Mouse (Mus musculus) kidney, embryonic 15.5 days (tissue): Measurements from ENCODE around the gene Oser1. TPM values are rescaled to one million over a fixed set of nuclear protein-coding genes. Genes with fewer than 3 reads are reported as not detected.

Experiments used
- ATAC-seq: fragments of 200-750 bp; cut with Nextera tagmentation; replicated peaks from 2 replicates; pipeline ENCODE4 v1.8.0; 2017; ENCODE audit warnings: moderate TSS enrichment; ENCODE audit not compliant: low FRiP score
- H3K27ac ChIP-seq: fragments of 300-500 bp; sonication (generic); 2 replicates; pipeline ENCODE4 v1.5.1; 2015; ENCODE audit warnings: mild to moderate bottlenecking, inconsistent platforms
- H3K27me3 ChIP-seq: fragments of 300-500 bp; sonication (generic); 2 replicates; pipeline ENCODE4 v1.6.1; 2015; ENCODE audit warnings: inconsistent platforms
- H3K36me3 ChIP-seq: fragments of 300-500 bp; sonication (generic); 2 replicates; pipeline ENCODE4 v1.6.1; 2015; ENCODE audit warnings: inconsistent platforms
- H3K4me1 ChIP-seq: fragments of 300-500 bp; sonication (generic); 2 replicates; pipeline ENCODE4 v1.6.1; 2015; ENCODE audit warnings: inconsistent platforms
- H3K4me2 ChIP-seq: fragments of 300-500 bp; sonication (generic); 2 replicates; pipeline ENCODE4 v1.6.1; 2015; ENCODE audit warnings: moderate library complexity, mild to moderate bottlenecking, inconsistent platforms
- H3K4me3 ChIP-seq: fragments of 300-500 bp; sonication (generic); replicated peaks from 2 replicates; pipeline ENCODE4 v1.5.1; 2015; ENCODE audit warnings: mild to moderate bottlenecking, inconsistent platforms
- H3K9ac ChIP-seq: fragments of 300-500 bp; sonication (generic); 2 replicates; pipeline ENCODE4 v1.6.1; 2015; ENCODE audit warnings: mild to moderate bottlenecking, inconsistent platforms
- H3K9me3 ChIP-seq: fragments of 300-500 bp; sonication (generic); replicated peaks from 2 replicates; pipeline ENCODE4 v1.6.1; 2016; ENCODE audit warnings: inconsistent platforms
- WGBS: fragments of 180-500 bp; shearing (Covaris S2); methylation state at CpG from one replicate; pipeline ENCODE4 v1.1.7; 2015; ENCODE audit warnings: mixed read lengths; 5-methylcytosine and 5-hydroxymethylcytosine counted together
- polyA plus RNA-seq: library from polyadenylated mRNA; unstranded; fragments of >200 nt; fragmentation: Nextera tagmentation; extraction: Ambion mirVana; gene quantifications from 2 replicates; pipeline ENCODE4 v1.2.1, GENCODE M21; 2015

Gene Oser1
- polyA plus RNA-seq = 87.0 and 87.3 TPM in 2 replicates

- peaks cover 11% of the 10 kb centered on the region for H3K4me1 ChIP-seq
- 88% methylated on average over 6 of the region's 6 CpGs for WGBS
- no peak within 1 kb of the TSS for H3K9ac ChIP-seq
- peaks cover 6% of the 10 kb centered on the region; the same call in 1 of the 2 replicates for H3K36me3 ChIP-seq
- no peaks in the 10 kb centered on the region for H3K9me3 ChIP-seq
- ATAC-seq = no peak
- H3K27me3 ChIP-seq = no peaks in the 10 kb centered on the region
- H3K4me3 ChIP-seq = no peak within 1 kb of the TSS
- H3K27ac ChIP-seq = no peak within 1 kb of the TSS
- no peak within 1 kb of the TSS for H3K4me2 ChIP-seq
Measured at GRCm38 (mm10) chr2:163424597-163424996, at the start of gene Oser1. Gene Oser1 (minus strand): TSS chr2:163424697.

- H3K27ac ChIP-seq = peak within 1 kb of the TSS; percentile 66
- H3K9ac ChIP-seq = peak within 1 kb of the TSS; percentile 75
- H3K4me1 ChIP-seq = peaks cover 9% of the 10 kb centered on the region
- H3K36me3 ChIP-seq = peaks cover 23% of the 10 kb centered on the region
- H3K9me3 ChIP-seq = no peaks in the 10 kb centered on the region
- H3K4me3 ChIP-seq = peak within 1 kb of the TSS; percentile 95
- peak; percentile 95 for ATAC-seq
- H3K4me2 ChIP-seq = peak within 1 kb of the TSS; percentile 86
- 0% methylated on average over 30 of the region's 30 CpGs for WGBS
- H3K27me3 ChIP-seq = no peaks in the 10 kb centered on the region
Measured at GRCm38 (mm10) chr2:163472466-163472851, 48.0 kb upstream of the Oser1 start, which contains the start of gene Fitm2. Gene Fitm2 (minus strand): TSS chr2:163472629.

DNA sequence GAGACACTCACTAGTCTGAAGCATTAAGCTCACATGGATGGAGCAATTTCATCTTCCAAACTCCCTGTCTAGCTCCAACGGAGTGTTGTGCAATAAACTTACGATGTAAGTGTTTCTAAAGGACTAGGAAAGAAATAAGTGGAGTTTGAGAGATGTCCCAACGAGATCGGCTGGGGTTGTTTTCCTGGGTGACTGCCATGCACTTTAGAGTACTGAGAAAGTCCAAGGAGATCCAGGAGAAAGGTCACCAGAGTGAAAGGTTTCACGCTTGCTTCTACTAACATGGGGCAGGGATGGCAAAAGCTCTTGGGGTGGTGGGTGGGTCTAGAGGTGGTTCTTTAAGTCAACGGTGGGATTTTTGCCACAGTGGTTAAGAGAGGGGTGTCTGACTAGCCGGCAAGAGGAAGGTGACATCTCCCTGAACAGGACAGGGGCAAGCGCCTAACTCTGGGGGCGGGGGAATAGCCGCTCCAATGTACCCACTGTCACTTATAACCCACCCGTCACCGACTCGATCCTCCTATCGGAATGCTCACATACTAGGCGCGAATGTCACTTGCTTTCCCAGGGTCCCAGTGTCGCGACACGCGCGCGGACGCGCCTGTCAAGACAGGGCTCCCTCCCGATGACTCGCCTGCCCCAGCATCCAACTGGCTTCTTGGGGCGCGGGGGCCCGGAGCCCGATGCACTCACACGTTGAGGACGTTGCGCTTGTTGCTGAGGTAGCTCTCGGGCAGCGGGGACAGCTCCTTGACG lies 47.4 kb upstream of the Oser1 start:
- Histone ChIP-seq H3K9me3 (no peaks in the 10 kb centered on the region), H3K4me2 (peak overlapping the region; percentile 86), H3K4me1 (peaks cover 9% of the 10 kb centered on the region), H3K9ac (peak overlapping the region; percentile 75), H3K27me3 (no peaks in the 10 kb centered on the region), H3K4me3 (peak overlapping the region; percentile 95), H3K27ac (peak overlapping the region; percentile 66), H3K36me3 (peaks cover 26% of the 10 kb centered on the region)
- peak; percentile 83 for ATAC-seq
- WGBS = 4% methylated on average over 36 of the region's 36 CpGs

- H3K9me3 ChIP-seq = no peaks in the 10 kb centered on the region
- H3K4me3 ChIP-seq = peak overlapping the region; percentile 95
Measured at GRCm38 (mm10) chr2:163471136-163471535, 46.6 kb upstream of the Oser1 start.

DNA sequence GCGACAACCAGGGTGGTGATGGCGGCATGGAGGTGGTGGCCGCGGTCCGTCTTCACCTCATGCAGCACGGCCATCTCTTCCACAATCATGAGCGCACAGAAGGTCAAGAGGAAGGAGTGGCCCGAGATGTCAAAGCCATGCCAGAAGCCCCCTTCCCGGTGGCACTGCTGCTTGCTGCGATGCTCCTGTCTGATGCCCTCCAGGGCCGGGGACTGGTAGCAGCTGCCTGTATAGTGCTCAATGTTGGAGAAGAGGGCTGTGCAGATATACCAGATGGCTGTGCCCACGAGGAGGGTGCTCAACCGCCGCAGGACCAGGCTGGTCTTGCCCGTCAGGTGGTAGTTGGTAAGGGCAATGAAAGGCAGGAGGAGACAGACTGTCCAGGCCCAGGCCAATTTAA lies 45.2 kb upstream of the Oser1 start:
- Histone ChIP-seq H3K4me1 (peaks cover 9% of the 10 kb centered on the region), H3K36me3 (peaks cover 26% of the 10 kb centered on the region), H3K4me2 (no peak overlapping the region), H3K27me3 (no peaks in the 10 kb centered on the region), H3K4me3 (no peak overlapping the region), H3K27ac (no peak overlapping the region), H3K9me3 (no peaks in the 10 kb centered on the region), H3K9ac (no peak overlapping the region)
- 94% methylated on average over 15 of the region's 15 CpGs for WGBS
- ATAC-seq = no peak

More at GRCm38 (mm10) chr2:163471136-163471535, 46.6 kb upstream of the Oser1 start:
- Histone ChIP-seq H3K36me3 (peaks cover 26% of the 10 kb centered on the region), H3K4me2 (peak overlapping the region; percentile 86), H3K4me1 (peaks cover 9% of the 10 kb centered on the region), H3K27me3 (no peaks in the 10 kb centered on the region), H3K27ac (no peak overlapping the region), H3K9ac (no peak overlapping the region)
- 82% methylated on average over 3 of the region's 3 CpGs for WGBS
- ATAC-seq = no peak

DNA sequence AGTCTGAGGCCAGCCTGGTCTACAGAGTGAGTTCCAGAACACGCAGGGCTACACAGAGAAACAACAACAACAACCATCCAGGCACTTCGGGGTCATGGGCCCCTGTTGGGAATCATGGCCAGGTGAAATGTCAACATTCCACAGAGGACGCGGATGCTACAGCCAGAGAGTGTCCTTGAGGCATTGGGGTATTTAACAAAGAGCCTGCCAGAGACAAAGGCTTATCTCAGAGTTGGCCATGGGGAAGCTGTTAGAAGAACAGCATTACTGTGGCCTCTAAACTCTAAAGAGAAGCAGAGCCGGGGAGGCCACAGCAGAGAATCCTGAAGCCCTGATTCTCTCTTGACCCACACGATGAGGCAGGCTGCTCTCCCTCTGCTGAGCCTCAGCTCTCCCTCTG lies 44.4 kb upstream of the Oser1 start:
- 96% methylated on average over 6 of the region's 6 CpGs for WGBS
- H3K27ac ChIP-seq = no peak overlapping the region
- H3K9ac ChIP-seq = no peak overlapping the region
- H3K4me1 ChIP-seq = peaks cover 9% of the 10 kb centered on the region
- ATAC-seq = no peak
- no peaks in the 10 kb centered on the region for H3K27me3 ChIP-seq
- no peak overlapping the region for H3K4me2 ChIP-seq
- no peaks in the 10 kb centered on the region for H3K9me3 ChIP-seq
- no peak overlapping the region for H3K4me3 ChIP-seq
- peaks cover 26% of the 10 kb centered on the region for H3K36me3 ChIP-seq

DNA sequence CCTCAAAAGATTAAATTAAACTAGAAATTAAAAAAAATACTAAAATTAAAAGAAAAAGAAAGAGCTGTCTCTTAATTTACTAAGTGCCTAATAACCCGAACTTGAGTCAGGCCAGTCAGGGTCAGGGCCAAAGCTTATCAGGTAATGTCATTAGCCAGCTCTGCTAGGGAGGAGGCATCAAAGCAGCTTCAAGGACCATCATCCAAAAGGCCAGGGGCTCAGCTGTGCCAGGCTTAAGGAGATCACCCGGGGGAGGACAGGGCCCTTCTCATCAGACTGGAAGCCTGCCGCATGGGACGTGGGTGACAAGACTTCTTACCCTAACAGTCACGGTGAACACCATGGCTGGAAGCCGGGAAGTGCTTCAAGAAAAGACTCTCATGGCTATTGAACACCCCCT lies 43.1 kb upstream of the Oser1 start:
- Histone ChIP-seq H3K9ac (no peak overlapping the region), H3K36me3 (peaks cover 26% of the 10 kb centered on the region), H3K4me3 (no peak overlapping the region), H3K9me3 (no peaks in the 10 kb centered on the region), H3K4me1 (peaks cover 9% of the 10 kb centered on the region), H3K4me2 (no peak overlapping the region), H3K27me3 (no peaks in the 10 kb centered on the region), H3K27ac (no peak overlapping the region)
- WGBS = 85% methylated on average over 6 of the region's 6 CpGs
- ATAC-seq = no peak

DNA sequence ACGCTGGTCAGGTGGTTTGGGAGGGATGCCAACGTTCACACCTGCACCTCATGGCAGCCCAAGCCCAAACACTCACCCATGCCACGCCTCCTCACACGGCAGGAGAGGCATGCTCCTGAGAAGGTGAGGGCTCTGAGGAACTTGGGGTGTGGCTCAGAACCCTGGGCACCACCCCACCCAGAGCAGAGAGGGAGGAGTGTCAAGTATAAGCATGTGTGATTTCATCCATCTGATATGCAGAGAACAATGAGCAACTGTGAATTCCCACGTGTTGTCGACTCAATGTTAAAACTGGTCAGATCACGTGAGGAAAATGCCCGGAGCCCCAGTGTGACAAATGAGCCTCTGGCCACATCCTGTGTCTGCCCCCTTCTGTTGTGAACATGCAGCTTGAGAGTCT lies 42.3 kb upstream of the Oser1 start:
- Histone ChIP-seq H3K36me3 (peaks cover 26% of the 10 kb centered on the region), H3K9me3 (no peaks in the 10 kb centered on the region), H3K4me1 (peaks cover 8% of the 10 kb centered on the region), H3K4me3 (no peak overlapping the region), H3K4me2 (no peak overlapping the region), H3K9ac (no peak overlapping the region), H3K27me3 (no peaks in the 10 kb centered on the region), H3K27ac (no peak overlapping the region)
- 78% methylated on average over 8 of the region's 8 CpGs for WGBS
- ATAC-seq = no peak

DNA sequence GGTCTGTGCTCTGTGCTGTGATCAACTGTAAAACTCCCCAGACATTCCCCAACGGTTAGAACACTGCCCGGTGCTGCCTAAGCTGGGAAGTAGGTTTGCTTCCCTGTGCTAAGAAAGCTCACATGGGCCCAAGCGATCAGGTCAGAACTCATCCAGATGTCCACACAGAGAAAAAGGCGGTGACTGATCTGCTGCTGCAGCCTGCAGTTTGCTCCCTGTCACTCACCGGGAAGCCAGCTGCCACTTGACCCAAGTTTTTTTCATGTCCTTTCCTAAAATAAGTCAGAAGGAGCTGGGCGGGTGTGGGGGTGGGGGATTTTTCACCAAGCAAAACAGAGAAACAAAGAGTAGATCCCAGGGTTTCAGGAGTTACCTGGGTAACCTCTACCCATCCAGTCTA lies 40.1 kb upstream of the Oser1 start:
- Histone ChIP-seq H3K4me2 (no peak overlapping the region), H3K9me3 (no peaks in the 10 kb centered on the region), H3K36me3 (peaks cover 23% of the 10 kb centered on the region), H3K4me1 (no peaks in the 10 kb centered on the region), H3K27me3 (peaks cover 3% of the 10 kb centered on the region), H3K9ac (no peak overlapping the region), H3K27ac (no peak overlapping the region), H3K4me3 (no peak overlapping the region)
- ATAC-seq = no peak
- 65% methylated on average over 6 of the region's 6 CpGs for WGBS

- ATAC-seq = no peak
- Histone ChIP-seq H3K4me1 (no peaks in the 10 kb centered on the region), H3K36me3 (peaks cover 17% of the 10 kb centered on the region), H3K27me3 (peaks cover 8% of the 10 kb centered on the region), H3K4me2 (no peak overlapping the region), H3K27ac (no peak overlapping the region), H3K4me3 (no peak overlapping the region), H3K9me3 (no peaks in the 10 kb centered on the region), H3K9ac (no peak overlapping the region)
- WGBS = 73% methylated on average over 4 of the region's 4 CpGs
Measured at GRCm38 (mm10) chr2:163463998-163464397, 39.5 kb upstream of the Oser1 start.

DNA sequence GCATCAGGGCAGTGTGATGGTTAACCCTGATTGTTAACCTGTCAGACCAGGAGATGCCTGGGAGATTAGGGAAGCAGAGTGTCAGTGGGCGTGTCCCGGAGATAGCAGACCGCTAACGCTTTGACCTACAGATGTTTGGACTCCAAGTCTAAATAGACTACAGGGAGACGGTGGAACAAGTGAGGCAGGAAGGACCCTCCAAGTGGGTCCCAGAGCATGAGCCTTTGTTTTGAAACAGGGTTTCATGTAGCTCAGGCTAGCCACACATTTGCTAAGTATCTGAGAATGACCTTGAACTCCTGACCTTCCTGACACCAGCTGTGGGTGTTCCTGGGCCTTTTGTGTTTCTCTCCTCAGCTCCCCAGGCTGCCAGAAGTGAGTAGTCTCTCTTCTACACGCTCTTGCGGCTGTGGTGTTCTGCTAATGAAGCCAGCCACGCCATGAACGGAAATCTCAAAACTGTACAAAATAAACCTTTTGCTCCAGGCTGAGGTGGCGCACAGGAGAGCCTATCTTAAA lies 38.8 kb upstream of the Oser1 start:
- Histone ChIP-seq H3K4me3 (no peak overlapping the region), H3K27ac (no peak overlapping the region), H3K9me3 (no peaks in the 10 kb centered on the region), H3K36me3 (peaks cover 10% of the 10 kb centered on the region), H3K4me2 (no peak overlapping the region), H3K4me1 (no peaks in the 10 kb centered on the region), H3K9ac (no peak overlapping the region), H3K27me3 (peaks cover 15% of the 10 kb centered on the region)
- ATAC-seq = no peak
- WGBS = 61% methylated on average over 10 of the region's 10 CpGs

GRCm38 (mm10) chr2:163462801-163463200 lies 38.3 kb upstream of the Oser1 start:
- H3K4me1 ChIP-seq = no peaks in the 10 kb centered on the region
- no peak overlapping the region for H3K4me2 ChIP-seq
- no peaks in the 10 kb centered on the region for H3K9me3 ChIP-seq
- H3K4me3 ChIP-seq = no peak overlapping the region
- H3K36me3 ChIP-seq = peaks cover 5% of the 10 kb centered on the region
- peaks cover 20% of the 10 kb centered on the region for H3K27me3 ChIP-seq
- no peak overlapping the region for H3K27ac ChIP-seq
- 75% methylated on average over 11 of the region's 11 CpGs for WGBS
- H3K9ac ChIP-seq = no peak overlapping the region
- ATAC-seq = no peak
